Mouse (Mus musculus) thymus, adult 2 months (tissue): ENCODE measurements around the gene Acsm1. TPM values are rescaled to one million over a fixed set of nuclear protein-coding genes. Genes with fewer than 3 reads are reported as not detected.

ENCODE experiments used
- DNase-seq: peaks from one replicate; pipeline ENCODE4 v3.0.0; 2021
- H3K27ac ChIP-seq: fragments of 200-500 bp; 2 replicates; pipeline ENCODE4 v1.5.1; 2012; ENCODE audit warnings: low read length, control low read depth; ENCODE audit not compliant: control insufficient read depth, insufficient read depth
- H3K27me3 ChIP-seq: fragments of 200-500 bp; 2 replicates; pipeline ENCODE4 v1.6.1; 2012; ENCODE audit warnings: mild to moderate bottlenecking, low read length, moderate library complexity, mixed read lengths; ENCODE audit not compliant: control insufficient read depth, insufficient read depth
- H3K36me3 ChIP-seq: fragments of 200-500 bp; 2 replicates; pipeline ENCODE4 v1.6.1; 2012; ENCODE audit warnings: mild to moderate bottlenecking, low read length, moderate library complexity; ENCODE audit not compliant: control insufficient read depth, insufficient read depth
- H3K4me1 ChIP-seq: fragments of 200-500 bp; replicated peaks from 2 replicates; pipeline ENCODE4 v1.6.1; 2012; ENCODE audit warnings: low read length; ENCODE audit not compliant: control insufficient read depth, insufficient read depth
- H3K4me3 ChIP-seq: fragments of 200-500 bp; 2 replicates; pipeline ENCODE4 v1.5.1; 2012; ENCODE audit warnings: mild to moderate bottlenecking, low read length, control low read depth, moderate library complexity; ENCODE audit not compliant: control insufficient read depth, insufficient read depth
- CTCF ChIP-seq: fragments of 200-500 bp; IDR thresholded peaks from 2 replicates; pipeline ENCODE4 v1.5.1; 2012; ENCODE audit warnings: mild to moderate bottlenecking, control low read depth, low read length, moderate library complexity, borderline replicate concordance; ENCODE audit not compliant: control insufficient read depth, poor library complexity, insufficient read depth; ENCODE audit errors: extremely low read depth
- POLR2A ChIP-seq: fragments of 200-500 bp; IDR thresholded peaks from 2 replicates; pipeline ENCODE4 v1.6.1; 2012; ENCODE audit warnings: mild to moderate bottlenecking, low read length, control low read depth, moderate library complexity; ENCODE audit not compliant: control insufficient read depth, poor library complexity, insufficient read depth; ENCODE audit errors: extremely low read depth
- WGBS: fragments of 180-500 bp; shearing (Covaris S2); methylation state at CpG from one replicate; pipeline ENCODE4 v1.1.7; 2018; 5-methylcytosine and 5-hydroxymethylcytosine counted together
- polyA plus RNA-seq: library from polyadenylated mRNA; depleted of rRNA; stranded (reverse); fragments of >200 nt; gene quantifications from 2 replicates; pipeline ENCODE4 v1.2.3, GENCODE M21; 2012

The Acsm1 gene
- polyA plus RNA-seq, 1 experiment: 0.22 TPM

DNA sequence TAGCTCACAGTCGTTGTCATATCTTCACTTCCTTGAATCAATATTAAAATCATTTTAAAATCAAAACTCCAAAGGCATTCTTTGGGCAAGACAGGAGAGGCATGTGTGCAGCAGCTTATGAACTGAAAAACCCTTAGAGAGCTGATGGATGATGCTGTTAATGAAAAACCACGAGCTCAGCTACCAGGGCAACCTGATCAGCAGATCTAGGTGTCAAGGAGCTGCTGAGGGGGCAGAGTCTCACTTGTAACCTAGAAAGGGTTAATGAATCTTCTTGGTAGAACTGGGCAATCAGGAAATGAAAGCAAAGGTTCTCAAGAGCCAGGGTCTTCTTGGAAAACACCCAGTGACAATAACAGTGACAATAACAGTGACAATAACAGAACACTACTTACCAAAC lies 10.3 kb upstream of the Acsm1 start:
- Histone ChIP-seq H3K36me3 (no peaks in the 10 kb centered on the region), H3K4me1 (no peaks in the 10 kb centered on the region), H3K4me3 (no peak overlapping the region), H3K27me3 (no peaks in the 10 kb centered on the region), H3K27ac (no peak overlapping the region)
- WGBS: 68% methylated on average over 2 of the region's 2 CpGs
- no peak for DNase-seq
- no peak for TF ChIP-seq CTCF
- no peak for TF ChIP-seq POLR2A

DNA sequence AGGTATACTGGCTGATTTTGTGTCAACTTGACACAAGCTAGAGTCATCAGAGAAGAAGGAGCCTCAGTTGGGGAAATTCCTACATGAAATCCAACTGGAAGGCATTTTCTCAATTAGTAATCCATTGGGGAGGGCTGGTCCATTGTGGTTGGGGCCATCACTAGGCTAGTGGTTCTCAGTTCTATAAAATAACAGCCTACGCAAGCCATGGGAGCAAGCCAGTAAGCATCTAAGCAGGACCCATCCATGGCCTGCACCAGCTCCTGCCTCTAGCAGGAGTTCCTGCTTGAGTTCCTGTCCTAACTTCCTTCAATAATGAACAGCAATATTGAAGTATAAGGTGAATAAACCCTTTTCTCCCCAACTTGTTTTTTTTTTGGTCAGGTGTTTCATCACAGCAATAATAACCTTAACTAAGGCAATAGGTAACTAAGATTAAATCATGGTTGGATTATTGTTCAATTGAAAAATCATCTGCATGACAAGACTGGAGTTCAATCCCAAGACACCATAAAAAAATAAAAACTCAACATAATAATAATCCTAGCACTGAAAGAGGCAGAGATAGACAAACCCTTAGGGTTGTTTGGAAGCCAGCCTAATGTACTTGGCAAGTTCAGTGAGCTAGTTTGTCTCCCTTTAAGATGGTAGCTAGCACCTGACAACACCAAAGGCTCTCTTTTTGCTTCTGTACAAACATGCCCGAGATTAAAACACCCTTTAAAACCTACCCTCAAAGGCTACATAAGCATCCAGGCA lies 5.5 kb upstream of the Acsm1 start:
- H3K4me3 ChIP-seq: no peak overlapping the region
- H3K36me3 ChIP-seq: no peaks in the 10 kb centered on the region
- DNase-seq: no peak
- H3K4me1 ChIP-seq: no peaks in the 10 kb centered on the region
- WGBS: 81% methylated on average over 2 of the region's 2 CpGs
- TF ChIP-seq CTCF (no peak), POLR2A (no peak)
- no peak overlapping the region for H3K27ac ChIP-seq
- H3K27me3 ChIP-seq: no peaks in the 10 kb centered on the region

DNA sequence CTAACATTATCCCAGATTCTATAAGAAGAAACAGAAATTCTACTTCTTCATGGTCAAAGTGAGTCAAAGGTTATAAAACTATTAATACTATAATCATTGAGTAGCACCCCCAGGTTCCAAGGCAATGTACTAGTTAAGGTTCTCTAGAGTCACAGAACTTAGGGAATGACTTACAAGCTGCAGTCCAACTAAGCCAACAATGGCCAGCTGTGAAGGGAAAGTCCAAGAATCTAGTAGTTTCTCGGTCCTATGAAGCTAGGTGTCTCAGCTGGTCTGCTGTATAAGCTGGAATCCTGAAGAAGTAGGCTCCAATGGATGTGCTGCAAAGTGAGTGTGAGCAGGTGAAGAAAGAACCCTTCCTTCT lies 4.9 kb upstream of the Acsm1 start:
- H3K27me3 ChIP-seq: no peaks in the 10 kb centered on the region
- no peaks in the 10 kb centered on the region for H3K36me3 ChIP-seq
- no peak for DNase-seq
- TF ChIP-seq CTCF (no peak), POLR2A (no peak)
- H3K4me1 ChIP-seq: no peaks in the 10 kb centered on the region
- H3K4me3 ChIP-seq: no peak overlapping the region
- H3K27ac ChIP-seq: no peak overlapping the region
- WGBS: 74% methylated on average over 1 of the region's 1 CpGs

DNA sequence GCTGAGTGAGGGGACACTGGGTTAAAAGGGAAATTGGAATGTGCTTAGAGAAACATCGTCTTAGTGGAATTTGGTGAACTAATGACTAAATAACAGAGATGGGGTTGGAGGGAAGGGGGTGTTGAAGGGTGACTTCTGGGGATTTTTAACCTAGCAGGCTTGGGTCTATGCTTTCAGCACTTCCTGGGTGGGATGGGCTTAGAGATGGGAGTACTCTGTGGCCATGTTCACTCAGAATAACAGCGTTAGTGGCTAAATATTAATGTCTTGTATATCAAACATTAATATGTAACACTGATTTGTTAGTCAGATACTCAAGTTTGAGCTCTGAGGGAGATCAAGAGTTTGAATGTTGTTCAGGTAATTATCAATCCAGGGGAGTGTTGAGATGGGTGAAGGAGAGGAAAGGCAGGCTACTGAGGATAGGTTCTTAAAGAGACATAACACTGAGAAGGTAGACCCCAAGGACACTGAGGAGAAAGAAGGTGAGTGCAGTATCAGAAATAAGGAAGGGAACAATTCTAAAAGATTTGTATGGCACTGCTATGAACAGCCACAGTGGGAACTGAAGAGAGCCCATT lies 1.8 kb upstream of the Acsm1 start:
- no peak overlapping the region for H3K27ac ChIP-seq
- TF ChIP-seq CTCF (no peak), POLR2A (no peak)

DNA sequence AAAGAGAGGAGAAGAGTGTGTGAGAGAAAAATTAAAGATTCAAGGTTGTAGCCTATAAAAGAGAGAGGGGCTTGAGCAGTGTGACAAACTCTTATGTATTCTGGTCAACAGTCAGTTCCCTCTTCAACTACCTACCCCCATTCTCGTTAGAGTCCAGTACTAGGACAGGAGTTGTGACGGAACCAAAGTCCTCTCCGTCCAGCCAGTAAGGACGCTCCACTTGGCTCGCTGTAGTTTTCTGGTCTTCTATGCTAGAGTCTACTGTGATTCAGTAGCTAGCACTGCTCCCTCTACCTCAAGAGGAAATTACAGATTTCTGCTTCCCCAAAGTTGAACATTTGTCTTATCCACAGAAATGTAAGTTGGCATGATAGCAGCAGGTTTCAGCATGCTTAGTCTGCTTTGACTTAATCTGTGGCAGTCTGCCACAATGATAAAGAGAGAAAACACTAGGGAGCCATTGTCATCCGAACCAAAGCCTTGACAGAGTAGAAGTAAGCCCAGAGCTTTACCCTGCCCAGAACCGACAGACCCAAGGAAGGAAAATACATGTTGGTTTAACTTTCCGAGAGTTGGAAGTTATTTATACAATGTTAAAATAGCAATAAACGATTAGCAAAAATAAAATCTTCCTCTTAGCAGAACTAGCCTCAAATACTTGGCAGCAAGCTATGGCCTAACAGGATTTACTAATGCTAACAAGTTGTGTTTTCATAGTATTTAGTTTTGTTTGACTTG lies 731 bp upstream of the Acsm1 start:
- Histone ChIP-seq H3K4me1 (no peaks in the 10 kb centered on the region), H3K27ac (no peak overlapping the region), H3K27me3 (no peaks in the 10 kb centered on the region), H3K36me3 (no peaks in the 10 kb centered on the region), H3K4me3 (no peak overlapping the region)
- no peak for TF ChIP-seq POLR2A
- TF ChIP-seq CTCF: no peak
- 85% methylated on average over 9 of the region's 9 CpGs for WGBS
- no peak for DNase-seq

More for the DNA sequence above, 1.8 kb upstream of the Acsm1 start:
- Histone ChIP-seq H3K27me3 (no peaks in the 10 kb centered on the region), H3K4me1 (no peaks in the 10 kb centered on the region), H3K36me3 (no peaks in the 10 kb centered on the region), H3K4me3 (no peak overlapping the region)
- 88% methylated on average over 2 of the region's 2 CpGs for WGBS
- DNase-seq: no peak

DNA sequence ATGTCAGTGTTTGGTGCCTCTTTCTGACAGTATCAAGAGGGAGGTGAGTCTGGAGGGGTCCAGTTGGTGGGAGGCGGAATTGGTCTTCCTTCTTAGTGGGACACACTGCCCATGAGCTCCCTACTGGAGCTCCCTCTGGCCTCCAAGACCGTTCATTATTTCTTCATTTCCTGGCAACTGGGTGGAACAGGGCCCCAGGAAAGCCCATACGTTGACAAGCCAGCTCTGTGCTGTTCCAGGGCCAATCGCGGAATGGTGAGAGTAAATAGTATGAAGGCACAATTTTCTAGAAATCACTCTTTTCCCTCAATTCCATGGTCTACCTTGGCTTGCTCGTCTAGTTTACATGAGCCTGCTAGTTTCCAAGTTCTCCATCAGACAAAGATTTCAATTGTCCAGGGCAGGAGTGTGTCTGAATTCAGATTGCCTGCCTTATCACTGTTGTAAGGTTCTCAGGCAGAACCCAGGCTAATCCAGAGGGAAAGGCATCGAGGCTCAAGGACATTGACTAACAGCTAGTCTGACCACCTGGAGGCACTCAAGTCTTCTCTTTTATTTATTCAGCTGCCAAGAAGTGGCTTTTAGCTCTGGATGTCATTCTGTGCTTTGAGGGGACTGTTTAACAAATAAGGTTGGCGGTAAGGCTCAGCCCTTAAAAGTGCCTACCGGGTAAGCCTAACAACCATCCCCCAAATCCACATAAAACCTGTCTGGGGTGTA lies 1.1 kb downstream of the Acsm1 start:
- no peaks in the 10 kb centered on the region for H3K27me3 ChIP-seq
- no peak overlapping the region for H3K4me3 ChIP-seq
- H3K27ac ChIP-seq: no peak overlapping the region
- WGBS: 89% methylated on average over 9 of the region's 9 CpGs
- TF ChIP-seq POLR2A (no peak), CTCF (no peak)
- H3K4me1 ChIP-seq: no peaks in the 10 kb centered on the region
- H3K36me3 ChIP-seq: no peaks in the 10 kb centered on the region
- no peak for DNase-seq
